Mouse (Mus musculus): ENCODE measurements around the gene Mipep. TPM values are rescaled to one million over a fixed set of nuclear protein-coding genes. Genes with fewer than 3 reads are reported as not detected.

Gene Mipep
- polyA plus RNA-seq, 1 experiment from 2014 or later = 32.4 TPM

DNA sequence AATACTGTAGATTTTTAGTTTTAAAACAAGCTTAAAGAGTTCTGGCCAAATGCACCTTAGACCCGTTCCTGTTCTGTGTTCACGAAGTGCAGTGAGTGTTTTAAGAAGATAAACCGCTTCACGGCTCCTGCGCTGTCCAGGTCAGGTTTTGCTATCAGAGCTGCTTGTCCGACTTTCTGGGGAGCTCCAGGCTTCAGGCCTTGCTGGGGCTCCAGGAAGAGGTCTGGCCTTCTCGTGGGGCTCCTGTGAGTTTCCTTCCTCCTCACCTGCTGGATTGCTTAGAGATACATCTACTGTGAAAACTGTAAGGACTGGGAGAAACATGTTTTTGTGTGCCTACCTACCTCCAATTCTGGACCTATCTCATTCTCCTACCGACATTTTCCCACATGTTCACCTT lies 55.3 kb downstream of the Mipep start:
- H3K36me3 ChIP-seq (replicated peaks; ENCODE audit: control insufficient read depth, insufficient read depth, low read depth, low read length) = no peaks in the 10 kb centered on the region
- ATAC-seq (replicated peaks; ENCODE audit: insufficient number of reproducible peaks, low FRiP score, low TSS enrichment, low read depth) (no peak), DNase-seq (ENCODE audit: low spot score) (no peak)
- no peak overlapping the region for H3K4me2 ChIP-seq (ENCODE audit: low read depth, low read length)
- 87% methylated on average over 8 of the region's 8 CpGs for WGBS
- no peaks in the 10 kb centered on the region for H3K27me3 ChIP-seq (ENCODE audit: control insufficient read depth, insufficient read depth, low read length)
- H3K9me3 ChIP-seq (replicated peaks; ENCODE audit: control insufficient read depth, low read length) = no peaks in the 10 kb centered on the region
- H3K27ac ChIP-seq (replicated peaks; ENCODE audit: low read depth, low read length) = no peak overlapping the region
- H3K4me1 ChIP-seq (ENCODE audit: control insufficient read depth, insufficient read depth, low read length) = no peaks in the 10 kb centered on the region
- H3K9ac ChIP-seq (replicated peaks; ENCODE audit: low read length) = no peak overlapping the region
- H3K4me3 ChIP-seq (ENCODE audit: low read depth, low read length) = no peak overlapping the region

DNA sequence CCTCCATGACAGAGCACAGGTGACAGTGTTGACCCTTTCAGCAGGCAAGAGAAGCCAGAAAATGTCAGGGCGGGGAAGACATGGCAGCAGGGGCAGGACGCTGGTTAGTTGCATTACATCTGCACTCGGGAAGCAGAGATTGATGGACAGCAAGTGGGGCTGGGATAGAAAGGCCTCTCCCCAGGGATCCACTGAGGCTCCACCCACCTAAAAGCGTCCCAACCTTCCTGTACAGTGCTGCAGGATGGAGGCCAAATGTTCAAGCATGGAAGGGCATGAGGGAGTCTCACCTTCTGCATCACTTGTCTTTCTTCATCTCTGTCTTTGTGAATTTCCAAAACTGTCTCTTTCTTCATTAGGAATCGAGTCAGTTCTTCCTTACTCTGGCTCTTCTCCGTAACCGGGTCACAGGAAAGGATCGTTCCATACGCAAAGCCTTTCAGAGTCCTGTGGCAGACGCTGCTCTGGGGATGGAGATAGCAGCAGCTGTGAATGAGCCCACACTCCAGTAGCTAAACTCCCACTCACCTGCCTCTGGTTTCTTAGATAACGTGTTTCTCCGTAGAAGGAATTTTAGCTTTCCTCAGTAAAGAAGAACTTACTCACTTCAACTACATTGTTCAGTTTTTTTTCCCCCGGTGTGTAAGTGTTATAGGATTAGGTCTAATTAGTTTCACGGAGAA lies 57.7 kb downstream of the Mipep start:
- Histone ChIP-seq H3K9ac (replicated peaks; ENCODE audit: low read length) (no peak overlapping the region), H3K36me3 (replicated peaks; ENCODE audit: control insufficient read depth, insufficient read depth, low read depth, low read length) (no peaks in the 10 kb centered on the region), H3K4me3 (ENCODE audit: low read depth, low read length) (no peak overlapping the region), H3K27me3 (ENCODE audit: control insufficient read depth, insufficient read depth, low read length) (no peaks in the 10 kb centered on the region), H3K27ac (replicated peaks; ENCODE audit: low read depth, low read length) (no peak overlapping the region), H3K4me2 (ENCODE audit: low read depth, low read length) (no peak overlapping the region), H3K4me1 (ENCODE audit: control insufficient read depth, insufficient read depth, low read length) (no peaks in the 10 kb centered on the region), H3K9me3 (replicated peaks; ENCODE audit: control insufficient read depth, low read length) (no peaks in the 10 kb centered on the region)
- ATAC-seq (replicated peaks; ENCODE audit: insufficient number of reproducible peaks, low FRiP score, low TSS enrichment, low read depth) = no peak
- DNase-seq (ENCODE audit: low spot score) = no peak
- 70% methylated on average over 14 of the region's 14 CpGs for WGBS

DNA sequence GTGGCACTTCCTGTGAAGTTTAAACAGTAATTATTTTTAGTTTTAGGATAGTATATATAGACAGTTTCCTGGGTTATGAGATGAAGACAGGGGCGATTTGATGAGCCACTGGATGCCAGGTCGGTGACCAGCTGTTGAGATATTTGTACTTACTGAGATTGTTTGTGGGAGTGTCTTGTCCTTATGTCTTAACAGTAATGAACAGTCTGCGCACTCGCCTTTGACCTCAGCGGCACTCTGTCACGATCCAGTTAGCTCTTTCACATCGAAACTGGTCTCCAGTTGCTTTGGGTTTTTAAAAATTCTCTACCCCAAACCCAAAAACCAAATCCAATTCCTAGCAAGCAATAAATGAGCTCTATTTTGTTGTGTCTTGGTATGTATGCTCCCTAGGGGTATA lies 59.2 kb downstream of the Mipep start:
- H3K36me3 ChIP-seq (replicated peaks; ENCODE audit: control insufficient read depth, insufficient read depth, low read depth, low read length) = no peaks in the 10 kb centered on the region
- H3K9me3 ChIP-seq (replicated peaks; ENCODE audit: control insufficient read depth, low read length) = no peaks in the 10 kb centered on the region
- DNase-seq (ENCODE audit: low spot score) (no peak), ATAC-seq (replicated peaks; ENCODE audit: insufficient number of reproducible peaks, low FRiP score, low TSS enrichment, low read depth) (no peak)
- H3K9ac ChIP-seq (replicated peaks; ENCODE audit: low read length) = no peak overlapping the region
- no peak overlapping the region for H3K4me3 ChIP-seq (ENCODE audit: low read depth, low read length)
- no peaks in the 10 kb centered on the region for H3K27me3 ChIP-seq (ENCODE audit: control insufficient read depth, insufficient read depth, low read length)
- H3K4me2 ChIP-seq (ENCODE audit: low read depth, low read length) = no peak overlapping the region
- H3K27ac ChIP-seq (replicated peaks; ENCODE audit: low read depth, low read length) = no peak overlapping the region
- H3K4me1 ChIP-seq (ENCODE audit: control insufficient read depth, insufficient read depth, low read length) = no peaks in the 10 kb centered on the region
- 89% methylated on average over 7 of the region's 7 CpGs for WGBS

DNA sequence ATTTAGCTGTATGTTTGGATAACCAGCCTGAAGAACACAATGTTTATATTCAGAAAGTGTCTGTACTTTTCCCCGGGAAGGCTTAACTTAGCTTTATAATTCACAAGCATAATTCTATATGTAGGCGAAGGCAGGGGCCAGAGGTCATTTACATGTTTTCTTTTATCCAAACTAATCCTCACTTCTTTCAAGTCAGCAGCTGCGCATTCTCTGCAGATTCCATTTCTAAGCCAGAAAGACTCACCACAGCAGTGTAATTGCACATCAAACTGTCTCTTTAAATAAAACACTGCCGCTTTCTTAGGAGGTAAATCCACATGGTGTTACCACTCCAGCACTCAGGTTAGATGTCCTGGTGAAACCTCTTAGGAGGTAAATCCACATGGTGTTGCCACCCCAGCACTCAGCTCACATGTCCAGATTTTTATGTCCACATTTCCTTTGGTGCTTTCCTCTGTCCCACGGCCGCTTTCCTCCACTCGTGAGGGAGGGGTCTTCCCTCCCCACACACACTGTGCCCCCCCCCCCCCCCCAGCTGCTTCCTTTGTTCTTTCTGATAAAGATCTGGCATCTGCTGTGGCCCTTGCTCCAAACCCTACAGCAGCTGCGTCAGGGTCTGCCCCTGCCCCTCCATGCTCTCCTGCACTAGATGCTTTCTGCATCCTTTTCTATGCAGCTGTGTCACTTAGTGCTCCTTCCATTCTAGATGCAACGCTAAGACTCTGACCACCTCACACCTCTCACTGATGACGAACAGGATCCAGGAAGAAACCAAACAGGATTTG lies 61.1 kb downstream of the Mipep start:
- DNase-seq (ENCODE audit: low spot score) (peak; percentile 27), ATAC-seq (replicated peaks; ENCODE audit: insufficient number of reproducible peaks, low FRiP score, low TSS enrichment, low read depth) (no peak)
- 57% methylated on average over 10 of the region's 10 CpGs for WGBS
- H3K27me3 ChIP-seq (ENCODE audit: control insufficient read depth, insufficient read depth, low read length) = no peaks in the 10 kb centered on the region
- no peak overlapping the region for H3K4me2 ChIP-seq (ENCODE audit: low read depth, low read length)
- H3K4me3 ChIP-seq (ENCODE audit: low read depth, low read length) = no peak overlapping the region
- H3K27ac ChIP-seq (replicated peaks; ENCODE audit: low read depth, low read length) = no peak overlapping the region
- H3K9ac ChIP-seq (replicated peaks; ENCODE audit: low read length) = no peak overlapping the region
- no peaks in the 10 kb centered on the region for H3K9me3 ChIP-seq (replicated peaks; ENCODE audit: control insufficient read depth, low read length)
- H3K4me1 ChIP-seq (ENCODE audit: control insufficient read depth, insufficient read depth, low read length) = no peaks in the 10 kb centered on the region
- no peaks in the 10 kb centered on the region for H3K36me3 ChIP-seq (replicated peaks; ENCODE audit: control insufficient read depth, insufficient read depth, low read depth, low read length)

DNA sequence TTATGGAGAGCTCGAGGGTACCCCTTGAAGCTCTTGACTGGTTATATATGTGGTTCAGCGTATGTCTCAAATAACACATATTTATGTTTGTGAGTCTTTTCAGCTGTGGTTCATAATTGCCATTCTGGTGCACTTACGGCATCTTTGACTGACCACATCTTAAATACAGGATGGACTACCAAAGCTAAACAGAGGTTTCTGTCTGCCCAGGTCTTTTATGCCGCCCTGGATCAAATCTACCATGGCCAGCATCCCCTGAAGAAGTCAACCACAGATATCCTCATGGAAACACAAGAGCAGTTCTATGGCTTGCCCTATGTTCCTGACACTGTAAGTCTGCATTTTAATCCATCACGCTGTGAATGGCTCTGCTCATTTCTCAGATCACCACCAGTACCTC lies 61.8 kb downstream of the Mipep start:
- Histone ChIP-seq H3K36me3 (replicated peaks; ENCODE audit: control insufficient read depth, insufficient read depth, low read depth, low read length) (no peaks in the 10 kb centered on the region), H3K4me2 (ENCODE audit: low read depth, low read length) (no peak overlapping the region), H3K4me3 (ENCODE audit: low read depth, low read length) (no peak overlapping the region), H3K9ac (replicated peaks; ENCODE audit: low read length) (no peak overlapping the region), H3K27ac (replicated peaks; ENCODE audit: low read depth, low read length) (no peak overlapping the region), H3K9me3 (replicated peaks; ENCODE audit: control insufficient read depth, low read length) (no peaks in the 10 kb centered on the region), H3K4me1 (ENCODE audit: control insufficient read depth, insufficient read depth, low read length) (no peaks in the 10 kb centered on the region), H3K27me3 (ENCODE audit: control insufficient read depth, insufficient read depth, low read length) (no peaks in the 10 kb centered on the region)
- ATAC-seq (replicated peaks; ENCODE audit: insufficient number of reproducible peaks, low FRiP score, low TSS enrichment, low read depth) = no peak
- WGBS = 88% methylated on average over 5 of the region's 5 CpGs
- no peak for DNase-seq (ENCODE audit: low spot score)

DNA sequence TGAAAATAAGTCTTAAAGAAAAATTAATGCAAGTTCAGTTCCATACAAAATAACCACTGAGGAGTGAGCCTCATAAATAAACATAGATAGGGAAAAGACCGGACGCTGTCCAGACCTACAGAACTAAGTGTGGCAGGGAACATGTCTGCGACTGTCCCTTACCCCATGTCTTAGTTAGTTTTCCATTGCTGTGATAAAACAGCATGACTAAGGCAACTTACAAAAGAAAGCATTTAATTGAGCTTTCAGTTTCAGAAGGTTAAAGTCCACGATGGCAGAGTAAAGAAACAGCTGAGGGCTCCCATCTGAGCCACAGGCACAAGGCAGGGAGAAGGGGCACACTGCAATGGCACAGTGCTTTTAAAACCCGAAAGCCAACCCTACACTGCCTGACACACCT lies 63.8 kb downstream of the Mipep start:
- Histone ChIP-seq H3K36me3 (replicated peaks; ENCODE audit: control insufficient read depth, insufficient read depth, low read depth, low read length) (no peaks in the 10 kb centered on the region), H3K27ac (replicated peaks; ENCODE audit: low read depth, low read length) (no peak overlapping the region), H3K4me2 (ENCODE audit: low read depth, low read length) (no peak overlapping the region), H3K4me3 (ENCODE audit: low read depth, low read length) (no peak overlapping the region), H3K27me3 (ENCODE audit: control insufficient read depth, insufficient read depth, low read length) (no peaks in the 10 kb centered on the region), H3K4me1 (ENCODE audit: control insufficient read depth, insufficient read depth, low read length) (no peaks in the 10 kb centered on the region), H3K9me3 (replicated peaks; ENCODE audit: control insufficient read depth, low read length) (no peaks in the 10 kb centered on the region), H3K9ac (replicated peaks; ENCODE audit: low read length) (no peak overlapping the region)
- no peak for ATAC-seq (replicated peaks; ENCODE audit: insufficient number of reproducible peaks, low FRiP score, low TSS enrichment, low read depth)
- WGBS = 89% methylated on average over 5 of the region's 5 CpGs
- no peak for DNase-seq (ENCODE audit: low spot score)

DNA sequence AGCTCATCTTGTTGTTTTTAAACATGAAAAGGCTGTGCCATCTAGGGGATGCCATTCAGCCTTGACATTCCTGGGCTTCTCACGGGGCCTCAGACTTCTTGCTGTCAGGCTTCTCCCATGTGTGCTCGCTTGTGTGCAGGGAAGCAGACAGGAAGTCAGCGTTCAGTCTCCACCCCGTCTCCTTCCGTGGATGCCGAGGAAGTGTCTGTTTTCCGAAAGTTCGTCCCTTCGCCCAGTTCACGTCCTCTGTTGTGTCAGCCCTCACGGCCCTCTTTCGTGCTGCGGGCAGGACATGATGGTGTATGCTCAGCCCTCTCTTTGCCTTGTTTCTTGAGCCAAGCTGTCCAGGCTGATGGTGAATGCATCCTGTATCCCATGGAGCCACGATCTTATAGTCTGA lies 65.7 kb downstream of the Mipep start:
- no peak for DNase-seq (ENCODE audit: low spot score)
- no peaks in the 10 kb centered on the region for H3K36me3 ChIP-seq (replicated peaks; ENCODE audit: control insufficient read depth, insufficient read depth, low read depth, low read length)
- no peaks in the 10 kb centered on the region for H3K4me1 ChIP-seq (ENCODE audit: control insufficient read depth, insufficient read depth, low read length)
- H3K9me3 ChIP-seq (replicated peaks; ENCODE audit: control insufficient read depth, low read length) = no peaks in the 10 kb centered on the region
- no peak overlapping the region for H3K4me3 ChIP-seq (ENCODE audit: low read depth, low read length)
- no peak overlapping the region for H3K9ac ChIP-seq (replicated peaks; ENCODE audit: low read length)
- no peak overlapping the region for H3K4me2 ChIP-seq (ENCODE audit: low read depth, low read length)
- no peak overlapping the region for H3K27ac ChIP-seq (replicated peaks; ENCODE audit: low read depth, low read length)
- H3K27me3 ChIP-seq (ENCODE audit: control insufficient read depth, insufficient read depth, low read length) = no peaks in the 10 kb centered on the region
- ATAC-seq (replicated peaks; ENCODE audit: insufficient number of reproducible peaks, low FRiP score, low TSS enrichment, low read depth) = no peak
- WGBS = 79% methylated on average over 14 of the region's 14 CpGs

DNA sequence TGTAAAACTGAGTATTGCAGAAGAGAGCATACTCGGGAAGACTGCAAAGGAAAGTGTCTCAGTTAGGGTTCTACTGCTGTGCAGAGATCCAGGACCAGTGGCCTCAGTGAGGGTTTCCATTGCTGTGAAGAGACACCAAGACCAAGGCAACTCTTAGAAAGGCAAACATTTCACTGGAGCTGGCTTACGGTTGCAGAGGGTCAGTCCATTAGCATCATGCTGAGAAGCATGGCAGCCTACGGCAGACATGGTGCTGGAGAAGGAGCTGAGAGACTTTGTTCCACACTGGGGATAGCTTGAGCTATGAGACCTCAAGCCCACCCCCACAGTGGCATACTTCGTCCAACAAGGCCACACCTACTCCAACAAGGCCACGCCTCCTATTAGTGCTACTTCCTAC lies 67.3 kb downstream of the Mipep start:
- Histone ChIP-seq H3K27ac (replicated peaks; ENCODE audit: low read depth, low read length) (no peak overlapping the region), H3K4me2 (ENCODE audit: low read depth, low read length) (no peak overlapping the region), H3K9me3 (replicated peaks; ENCODE audit: control insufficient read depth, low read length) (no peaks in the 10 kb centered on the region), H3K9ac (replicated peaks; ENCODE audit: low read length) (no peak overlapping the region), H3K4me3 (ENCODE audit: low read depth, low read length) (no peak overlapping the region), H3K27me3 (ENCODE audit: control insufficient read depth, insufficient read depth, low read length) (no peaks in the 10 kb centered on the region), H3K36me3 (replicated peaks; ENCODE audit: control insufficient read depth, insufficient read depth, low read depth, low read length) (no peaks in the 10 kb centered on the region), H3K4me1 (ENCODE audit: control insufficient read depth, insufficient read depth, low read length) (no peaks in the 10 kb centered on the region)
- DNase-seq (ENCODE audit: low spot score) (no peak), ATAC-seq (replicated peaks; ENCODE audit: insufficient number of reproducible peaks, low FRiP score, low TSS enrichment, low read depth) (no peak)
- WGBS = 91% methylated on average over 5 of the region's 5 CpGs

All from embryonic facial prominence, embryonic 11.5 days (tissue).